Mouse (Mus musculus) bone marrow, adult 2 months (tissue): ENCODE measurements at regions not wholly inside any gene's neighbourhood (a gene's known extent, or its start where the extent isn't known, plus 50 kb on each side); places are given as distances from the start of the nearest gene placed in this dataset.

ENCODE experiments used
- H3K27ac ChIP-seq: fragments of 200-500 bp; 2 replicates; pipeline ENCODE4 v1.5.1; 2012; ENCODE audit warnings: low read depth, mild to moderate bottlenecking, control low read depth, inconsistent platforms, low read length; ENCODE audit not compliant: control insufficient read depth, poor library complexity, insufficient read depth
- H3K4me1 ChIP-seq: fragments of 200-500 bp; 2 replicates; pipeline ENCODE4 v1.6.1; 2011; ENCODE audit warnings: low read length; ENCODE audit not compliant: control insufficient read depth, insufficient read depth
- H3K4me3 ChIP-seq: fragments of 200-500 bp; replicated peaks from 2 replicates; pipeline ENCODE3; 2011; ENCODE audit warnings: mild to moderate bottlenecking, low read depth, low read length, control low read depth; ENCODE audit not compliant: control insufficient read depth
- CTCF ChIP-seq: fragments of 200-500 bp; IDR thresholded peaks from 2 replicates; pipeline ENCODE4 v1.5.1; 2011; ENCODE audit warnings: low read length, control low read depth; ENCODE audit not compliant: control insufficient read depth, insufficient read depth
- POLR2A ChIP-seq: fragments of 200-500 bp; IDR thresholded peaks from 2 replicates; pipeline ENCODE4 v1.6.1; 2011; ENCODE audit warnings: low read depth, mild to moderate bottlenecking, control low read depth, low read length, borderline replicate concordance; ENCODE audit not compliant: control insufficient read depth
- WGBS: fragments of 180-500 bp; shearing (Covaris S2); methylation state at CpG from one replicate; pipeline ENCODE4 v1.1.7; 2018; 5-methylcytosine and 5-hydroxymethylcytosine counted together

DNA sequence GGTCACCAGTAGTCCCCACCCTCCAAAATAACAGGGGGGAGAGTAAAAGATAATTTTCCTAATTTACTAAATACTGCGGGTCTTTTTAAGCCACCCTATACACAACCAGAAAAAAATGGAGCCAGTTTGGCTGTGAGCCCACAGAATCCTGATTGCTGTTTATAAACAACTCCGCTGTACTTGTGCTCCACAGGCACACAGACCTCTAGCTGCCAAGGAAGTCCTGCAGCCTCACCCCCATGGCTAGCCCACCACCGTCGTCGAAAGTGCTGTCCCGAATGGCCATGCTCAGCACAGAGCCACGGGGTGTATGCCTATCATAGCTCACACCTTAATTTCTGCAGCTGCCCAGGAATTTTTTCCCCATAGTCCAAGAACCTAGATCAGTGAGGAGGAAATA lies 124.3 kb upstream of the Noct start:
- Histone ChIP-seq H3K27ac (no peak overlapping the region), H3K4me1 (no peaks in the 10 kb centered on the region; the same call in 1 of the 2 replicates), H3K4me3 (no peak overlapping the region)
- 81% methylated on average over 7 of the region's 7 CpGs for WGBS
- TF ChIP-seq POLR2A = no peak
- TF ChIP-seq CTCF = no peak

DNA sequence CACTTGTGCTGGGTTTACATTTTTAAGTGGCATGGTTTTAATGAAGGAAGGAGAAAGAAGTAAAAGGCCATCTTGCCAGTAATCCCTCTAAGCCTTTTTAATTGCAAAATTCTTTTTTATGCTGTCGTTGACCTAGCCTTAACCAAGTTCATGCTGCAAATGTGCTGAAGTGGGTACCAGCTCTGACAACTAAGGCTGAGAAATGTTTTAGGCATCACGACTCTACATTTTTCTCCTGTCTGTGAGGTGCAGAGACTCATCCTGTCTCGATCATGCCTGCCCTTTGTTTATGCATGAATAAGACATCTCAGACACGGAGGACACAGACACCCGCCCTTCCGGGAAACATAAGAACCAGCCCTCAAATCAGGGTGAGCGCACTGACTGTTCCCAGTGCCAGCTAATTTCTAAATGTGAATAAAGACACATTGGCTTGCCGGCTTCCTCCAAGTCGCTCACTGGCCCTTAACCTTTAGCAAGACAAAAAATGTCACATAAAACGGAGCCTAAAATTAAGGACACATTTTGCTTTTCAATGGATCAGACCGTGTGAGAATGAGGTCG lies 115.5 kb upstream of the Noct start:
- H3K4me3 ChIP-seq = no peak overlapping the region
- TF ChIP-seq CTCF (no peak), POLR2A (no peak)
- 83% methylated on average over 12 of the region's 12 CpGs for WGBS
- no peak overlapping the region for H3K27ac ChIP-seq
- H3K4me1 ChIP-seq = no peaks in the 10 kb centered on the region

GRCm38 (mm10) chr3:51111241-51111640 lies 113.0 kb upstream of the Noct start:
- WGBS = 87% methylated on average over 11 of the region's 11 CpGs
- no peak overlapping the region for H3K4me3 ChIP-seq
- H3K4me1 ChIP-seq = no peaks in the 10 kb centered on the region
- no peak overlapping the region for H3K27ac ChIP-seq
- TF ChIP-seq CTCF = no peak
- no peak for TF ChIP-seq POLR2A

GRCm38 (mm10) chr3:51112351-51112750 lies 111.9 kb upstream of the Noct start:
- no peaks in the 10 kb centered on the region for H3K4me1 ChIP-seq
- WGBS = 74% methylated on average over 3 of the region's 3 CpGs
- no peak overlapping the region for H3K4me3 ChIP-seq
- no peak for TF ChIP-seq CTCF
- no peak for TF ChIP-seq POLR2A
- no peak overlapping the region for H3K27ac ChIP-seq

GRCm38 (mm10) chr3:51115921-51116320 lies 108.3 kb upstream of the Noct start:
- TF ChIP-seq POLR2A (no peak), CTCF (no peak)

GRCm38 (mm10) chr3:51118706-51119105 lies 105.5 kb upstream of the Noct start:
- no peak for TF ChIP-seq CTCF
- TF ChIP-seq POLR2A = no peak
- Histone ChIP-seq H3K27ac (no peak overlapping the region), H3K4me1 (no peaks in the 10 kb centered on the region), H3K4me3 (no peak overlapping the region)
- WGBS = 24% methylated on average over 7 of the region's 7 CpGs

More at GRCm38 (mm10) chr3:51115921-51116320, 108.3 kb upstream of the Noct start:
- Histone ChIP-seq H3K4me1 (no peaks in the 10 kb centered on the region), H3K27ac (no peak overlapping the region), H3K4me3 (no peak overlapping the region)
- 69% methylated on average over 2 of the region's 2 CpGs for WGBS

DNA sequence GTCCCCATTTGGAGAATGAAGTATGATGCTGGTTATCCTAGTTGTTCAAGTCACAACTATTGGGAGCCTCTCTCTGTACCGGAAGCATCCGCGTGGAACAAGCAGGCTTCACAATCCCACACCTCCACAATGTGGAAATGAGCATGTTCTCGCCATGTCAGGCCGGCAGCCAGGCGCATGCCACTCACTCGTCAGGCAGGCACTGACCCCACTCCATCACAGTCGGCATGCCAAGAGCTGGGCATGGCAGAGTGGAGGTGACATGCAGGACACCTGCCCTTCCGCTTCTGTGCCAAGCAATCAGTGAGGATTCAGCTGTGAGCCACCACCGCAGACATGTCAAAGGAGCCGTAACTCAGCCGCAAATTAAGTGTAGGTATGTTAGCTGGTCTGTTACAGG lies 103.7 kb upstream of the Noct start:
- H3K27ac ChIP-seq = no peak overlapping the region
- H3K4me1 ChIP-seq = no peaks in the 10 kb centered on the region
- no peak for TF ChIP-seq POLR2A
- TF ChIP-seq CTCF = no peak
- H3K4me3 ChIP-seq = no peak overlapping the region
- WGBS = 83% methylated on average over 12 of the region's 12 CpGs

GRCm38 (mm10) chr3:51121703-51122540 lies 102.3 kb upstream of the Noct start:
- TF ChIP-seq POLR2A (no peak), CTCF (no peak)
- Histone ChIP-seq H3K4me1 (no peaks in the 10 kb centered on the region; the same call in 1 of the 2 replicates), H3K4me3 (no peak overlapping the region), H3K27ac (no peak overlapping the region)
- 40% methylated on average over 9 of the region's 9 CpGs for WGBS

DNA sequence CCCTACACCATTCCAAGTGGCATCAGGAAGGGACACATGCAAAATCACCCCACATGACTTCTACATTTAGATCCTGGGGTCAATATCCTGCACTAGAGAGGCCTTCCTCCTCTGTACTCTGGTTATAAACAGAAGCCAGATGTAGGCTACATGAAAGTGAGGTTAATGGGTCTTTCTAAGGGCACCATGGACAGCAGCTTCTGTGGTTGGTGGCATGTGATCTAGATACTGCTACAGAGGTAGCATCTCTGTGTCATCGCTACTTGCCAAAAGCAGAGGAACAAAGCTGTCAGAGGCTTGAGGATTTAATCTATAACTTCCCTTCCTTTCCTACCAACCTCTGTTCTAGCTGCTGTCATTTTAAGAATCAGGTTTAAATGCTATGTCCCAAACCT lies 101.7 kb upstream of the Noct start:
- TF ChIP-seq CTCF (no peak), POLR2A (no peak)
- Histone ChIP-seq H3K4me3 (no peak overlapping the region), H3K27ac (no peak overlapping the region), H3K4me1 (no peaks in the 10 kb centered on the region; the same call in 1 of the 2 replicates)
- 84% methylated on average over 1 of the region's 1 CpGs for WGBS
